Mouse (Mus musculus) brain, embryonic 14.5 days (tissue): ENCODE measurements around the gene Fcgr4.

Source experiments
- CTCF ChIP-seq: fragments of 200-500 bp; IDR thresholded peaks from 2 replicates; pipeline ENCODE4 v1.5.1; 2012; ENCODE audit warnings: inconsistent platforms, mild to moderate bottlenecking, moderate library complexity, borderline replicate concordance; ENCODE audit not compliant: insufficient read depth, insufficient read length; ENCODE audit errors: extremely low read depth
- POLR2A ChIP-seq: fragments of 200-500 bp; IDR thresholded peaks from 2 replicates; pipeline ENCODE4 v1.6.1; 2012; ENCODE audit warnings: mild to moderate bottlenecking, inconsistent platforms, borderline replicate concordance; ENCODE audit not compliant: poor library complexity, insufficient read depth, insufficient read length, severe bottlenecking; ENCODE audit errors: extremely low read depth

DNA sequence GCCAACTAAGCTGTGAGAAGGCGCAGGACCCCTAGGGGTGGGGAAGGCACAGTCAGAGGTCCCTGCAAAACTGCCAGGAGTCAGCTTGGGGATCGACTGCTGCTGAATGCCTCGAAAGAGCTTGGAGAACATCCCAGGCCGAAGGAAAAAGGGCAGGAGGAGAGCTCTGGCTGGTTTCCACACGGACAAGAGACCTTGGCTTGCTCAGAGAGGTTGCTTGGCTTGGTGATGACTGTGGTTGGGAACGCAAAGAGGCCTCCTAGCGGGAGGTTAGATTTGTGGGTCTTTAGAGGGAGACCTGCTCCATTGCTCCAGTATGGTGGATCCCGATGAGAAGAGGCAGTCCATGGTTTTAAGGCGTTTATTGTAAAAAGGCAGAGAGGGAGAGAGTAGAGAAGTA lies 29.1 kb upstream of the Fcgr4 start:
- no peak for TF ChIP-seq CTCF
- no peak for TF ChIP-seq POLR2A
